Mouse (Mus musculus) large intestine, adult 2 months (tissue): ENCODE measurements around the gene Ttll5. TPM values are rescaled to one million over a fixed set of nuclear protein-coding genes. Genes with fewer than 3 reads are reported as not detected.

Experiments
- DNase-seq: peaks from one replicate; pipeline ENCODE4 v3.0.0-alpha.2; 2012; ENCODE audit warnings: low read depth, low spot score
- WGBS: fragments of 180-500 bp; shearing (Covaris S2); methylation state at CpG from one replicate; pipeline ENCODE4 v1.1.7; 2018; 5-methylcytosine and 5-hydroxymethylcytosine counted together
- polyA plus RNA-seq: library from polyadenylated mRNA; depleted of rRNA; stranded (reverse); fragments of >200 nt; gene quantifications from 2 replicates; pipeline ENCODE4 v1.2.3, GENCODE M21; 2012

Ttll5 gene
- polyA plus RNA-seq, 1 experiment: 8.3 TPM

DNA sequence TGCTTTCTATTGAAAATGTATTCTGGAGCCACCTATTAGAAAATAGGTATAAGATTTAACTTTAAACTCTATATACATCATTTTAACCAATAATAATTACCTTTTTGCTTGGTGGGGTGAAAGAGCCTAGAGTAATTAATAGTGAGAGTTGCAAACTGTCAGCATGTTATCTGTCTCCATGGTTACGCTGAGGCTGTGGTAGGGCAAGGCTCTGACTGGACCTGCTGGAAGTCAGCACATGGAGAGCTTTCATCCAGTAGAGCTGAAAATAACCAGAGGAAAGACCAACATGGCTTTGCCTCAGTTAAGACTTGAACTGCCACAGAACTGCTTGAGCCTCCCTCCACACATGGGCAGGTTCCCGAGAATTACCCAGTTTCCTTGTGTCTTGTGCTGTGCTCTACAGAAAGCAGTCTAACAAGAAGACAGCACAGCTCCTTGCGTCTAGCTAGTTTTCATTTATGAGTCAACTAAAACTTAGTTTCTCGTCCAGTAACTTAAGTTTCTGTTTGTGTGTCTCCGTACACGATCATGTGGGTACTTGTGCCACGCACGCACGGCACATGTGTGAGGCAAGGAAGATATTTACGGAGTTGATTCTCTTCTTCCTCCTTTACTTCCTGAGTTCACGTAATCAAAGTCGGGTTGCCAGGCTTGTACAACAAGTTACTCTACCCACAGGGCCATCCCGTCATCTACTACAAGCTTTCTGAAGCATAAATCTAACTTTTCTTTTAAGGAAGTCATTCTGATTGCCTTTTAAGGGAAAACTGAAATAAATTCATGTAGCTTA is 88.4 kb downstream of the Ttll5 start:
- WGBS: 89% methylated on average over 13 of the region's 13 CpGs
- DNase-seq: no peak

DNA sequence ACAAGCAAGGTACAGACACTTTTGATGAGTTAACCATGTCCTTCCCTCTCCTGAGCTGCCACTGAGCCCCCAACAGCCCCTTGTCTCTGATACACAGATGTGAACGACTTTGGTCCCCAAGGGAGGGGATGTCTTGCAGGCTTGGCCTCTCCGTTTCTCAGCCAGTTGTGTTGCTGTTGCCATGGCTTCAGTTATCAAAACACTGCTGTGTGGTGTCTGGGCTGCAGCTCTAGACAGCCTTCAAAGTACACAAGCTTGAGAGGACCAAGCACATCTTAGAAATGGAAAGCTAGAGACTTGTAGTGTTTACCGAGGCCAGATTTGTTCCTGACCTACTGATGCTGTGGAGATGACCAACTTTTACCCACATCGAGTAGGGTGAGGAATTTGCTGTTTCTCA is 102.4 kb downstream of the Ttll5 start:
- WGBS: 59% methylated on average over 4 of the region's 4 CpGs
- no peak for DNase-seq

DNA sequence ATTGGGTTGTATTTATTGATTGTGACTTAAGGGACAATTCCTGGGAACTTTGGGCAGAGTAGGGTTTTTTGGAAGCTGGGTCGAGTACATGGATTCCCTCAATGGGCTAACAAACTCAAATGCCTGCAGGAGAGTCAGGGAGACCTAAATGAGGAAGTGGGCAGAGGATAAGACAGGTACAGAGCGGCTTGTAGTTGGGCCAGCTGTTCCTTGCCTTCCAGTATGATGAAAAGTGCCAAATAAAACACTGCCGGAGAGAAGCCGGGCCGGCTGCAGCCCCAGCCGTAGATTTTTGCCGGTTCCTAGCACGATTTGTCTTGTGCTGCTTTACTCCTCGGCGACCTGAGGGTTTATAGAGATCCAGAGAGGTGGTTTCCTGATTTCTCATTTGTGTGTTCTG is 104.1 kb downstream of the Ttll5 start:
- WGBS: 78% methylated on average over 10 of the region's 10 CpGs
- DNase-seq: no peak

DNA sequence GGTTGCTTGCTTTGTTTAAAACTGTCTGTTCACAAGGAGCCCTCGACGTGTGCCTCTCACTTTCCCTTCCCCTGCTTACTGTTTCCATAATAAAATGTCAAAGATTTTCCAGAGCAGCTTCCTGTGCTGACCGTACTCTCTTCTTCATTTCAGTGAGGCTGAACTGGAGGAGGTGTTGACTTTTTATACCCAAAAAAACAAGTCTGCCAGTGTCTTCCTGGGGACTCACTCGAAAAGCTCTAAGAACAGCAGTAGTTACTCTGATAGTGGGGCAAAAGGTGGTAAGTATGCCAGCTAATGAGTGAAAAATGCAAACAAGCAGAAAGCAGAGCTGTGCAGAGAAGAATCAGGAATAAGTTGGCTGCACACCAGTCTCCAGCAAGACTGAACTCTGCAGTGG is 105.3 kb downstream of the Ttll5 start:
- DNase-seq: no peak
- WGBS: 72% methylated on average over 4 of the region's 4 CpGs

DNA sequence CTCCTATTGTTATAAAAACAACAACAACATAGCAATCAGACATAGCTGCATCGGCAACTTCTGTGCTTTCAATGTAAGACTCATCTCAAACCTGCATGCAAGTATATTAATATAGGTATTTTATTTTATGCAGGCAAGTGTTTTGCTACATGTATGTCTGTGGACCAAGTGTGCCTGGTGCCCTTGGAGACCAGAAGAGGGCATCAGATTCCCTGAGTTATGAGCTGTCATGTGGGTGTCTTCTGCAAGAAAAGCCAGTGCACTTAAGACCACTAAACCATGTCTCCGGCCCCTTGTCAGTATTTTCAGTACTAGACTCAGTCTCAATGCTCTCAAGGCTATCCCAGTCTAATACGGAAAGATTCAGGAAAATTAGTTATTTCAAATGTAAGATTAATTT is 106.3 kb downstream of the Ttll5 start:
- 93% methylated on average over 3 of the region's 3 CpGs for WGBS
- DNase-seq: no peak

DNA sequence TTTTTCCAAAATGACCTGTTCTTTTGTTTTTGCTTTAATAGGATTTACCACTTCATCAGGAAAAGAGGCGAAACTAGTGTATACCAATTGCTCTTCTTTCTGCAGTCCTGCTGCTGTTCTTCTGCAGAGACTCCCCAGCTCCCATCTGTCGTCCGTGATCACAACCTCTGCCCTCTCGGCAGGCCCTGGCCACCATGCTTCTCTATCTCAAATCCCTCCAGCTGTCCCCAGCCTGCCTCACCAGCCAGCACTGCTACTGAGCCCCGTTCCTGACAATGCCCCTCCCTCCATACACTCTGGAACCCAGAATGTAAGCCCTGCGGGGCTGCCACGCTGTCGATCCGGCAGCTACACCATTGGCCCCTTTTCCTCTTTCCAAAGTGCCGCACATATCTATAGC is 108.8 kb downstream of the Ttll5 start:
- WGBS: 94% methylated on average over 10 of the region's 10 CpGs
- no peak for DNase-seq

DNA sequence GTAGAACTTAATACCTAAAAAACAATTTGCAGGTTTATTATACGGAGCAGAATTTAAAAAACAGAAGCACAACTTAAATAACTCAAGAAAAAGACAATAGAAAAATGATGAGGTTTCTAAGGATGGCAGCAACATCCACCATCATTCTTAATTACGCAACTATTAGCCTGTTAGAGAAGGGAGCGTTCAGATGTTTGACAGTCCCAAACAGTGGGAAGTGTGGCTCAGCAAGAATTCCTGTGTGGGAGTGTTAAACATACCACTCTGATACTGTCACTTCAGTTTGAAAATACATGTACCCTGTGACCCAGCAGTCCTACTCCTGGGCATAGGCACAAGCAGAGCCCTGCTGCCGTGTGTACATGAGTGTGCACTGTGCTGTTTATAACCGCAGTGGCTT is 112.9 kb downstream of the Ttll5 start:
- WGBS: 93% methylated on average over 5 of the region's 5 CpGs
- DNase-seq: no peak

DNA sequence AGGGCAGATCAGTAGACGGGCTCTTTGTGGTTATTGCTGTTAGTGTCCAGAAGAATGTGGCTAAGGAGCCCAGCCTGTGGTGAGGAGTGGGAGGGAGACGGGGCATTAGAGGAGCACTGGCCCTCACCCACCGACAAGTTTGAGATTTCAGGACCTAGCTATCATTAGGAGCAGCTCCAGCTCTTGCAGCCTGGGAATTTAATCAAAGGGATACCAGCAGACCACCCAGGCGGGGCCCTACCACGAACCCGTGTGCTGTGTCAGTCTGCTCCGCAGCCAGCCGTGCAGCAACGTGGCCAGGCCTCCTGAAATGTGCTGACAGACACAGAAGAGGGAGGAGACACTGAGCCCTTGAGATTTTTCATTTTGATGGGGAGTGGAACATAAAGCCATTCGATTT is 119.0 kb downstream of the Ttll5 start:
- 78% methylated on average over 10 of the region's 10 CpGs for WGBS

DNA sequence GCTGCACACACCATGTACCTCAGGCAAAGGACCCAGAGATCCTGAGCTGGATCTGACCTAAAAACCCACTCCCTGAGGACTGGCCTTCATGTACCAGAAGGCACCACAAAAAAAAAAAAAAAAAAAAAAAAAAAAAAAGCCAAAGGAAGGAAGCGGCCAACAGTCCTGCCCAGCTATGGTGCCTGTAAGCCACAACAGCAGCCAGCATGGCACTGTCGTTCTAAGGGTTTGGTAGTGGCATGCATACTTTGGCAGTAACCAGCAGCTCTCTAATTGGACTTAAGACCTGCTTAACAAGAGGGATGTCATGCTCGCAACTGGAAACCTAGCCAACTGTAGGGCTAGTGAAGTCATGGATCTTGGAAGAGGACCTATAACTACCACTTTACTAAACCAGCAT is 120.0 kb downstream of the Ttll5 start:
- 94% methylated on average over 3 of the region's 3 CpGs for WGBS
- DNase-seq: no peak

More for the DNA sequence above, 119.0 kb downstream of the Ttll5 start:
- DNase-seq: no peak

DNA sequence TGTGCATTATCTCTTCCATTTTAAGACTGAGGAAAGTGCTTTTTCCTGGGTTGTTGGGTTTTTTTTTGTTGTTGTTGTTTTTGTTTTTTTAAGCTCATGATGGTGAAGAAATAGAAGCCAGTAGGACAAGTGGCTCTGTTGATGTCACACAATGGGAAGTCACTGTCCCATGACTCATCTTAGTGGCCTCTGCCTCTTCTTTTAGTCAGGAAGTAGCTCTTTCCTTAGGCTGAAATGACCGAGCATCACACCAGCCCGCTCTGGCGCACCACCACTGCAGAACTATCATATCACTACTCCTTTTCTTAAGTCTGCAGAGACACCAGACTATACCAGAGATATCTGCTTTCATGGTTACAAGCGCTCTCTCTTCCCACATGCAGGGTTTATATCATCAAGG is 122.7 kb downstream of the Ttll5 start:
- DNase-seq: no peak
- 93% methylated on average over 4 of the region's 4 CpGs for WGBS

DNA sequence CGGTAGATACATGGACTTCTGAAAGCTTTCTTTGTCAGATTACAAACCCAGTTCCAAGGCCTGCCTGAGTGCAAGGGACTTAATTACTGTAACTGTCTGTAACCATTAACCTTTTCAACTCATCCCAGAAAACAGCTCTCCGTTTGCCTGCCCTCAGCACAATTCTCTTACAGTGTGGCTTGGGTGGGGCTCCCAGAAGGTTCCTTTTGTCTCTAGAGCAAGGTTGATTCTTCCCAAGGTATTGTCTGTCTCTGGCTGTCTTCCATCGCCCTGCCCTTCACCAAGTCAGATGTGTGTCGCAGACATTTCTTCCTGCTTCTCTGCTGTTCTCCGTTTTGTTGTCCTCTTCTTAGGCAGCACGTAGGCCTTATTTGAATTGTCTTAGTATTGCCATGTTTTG is 125.2 kb downstream of the Ttll5 start:
- WGBS: 63% methylated on average over 6 of the region's 6 CpGs
- DNase-seq: no peak

DNA sequence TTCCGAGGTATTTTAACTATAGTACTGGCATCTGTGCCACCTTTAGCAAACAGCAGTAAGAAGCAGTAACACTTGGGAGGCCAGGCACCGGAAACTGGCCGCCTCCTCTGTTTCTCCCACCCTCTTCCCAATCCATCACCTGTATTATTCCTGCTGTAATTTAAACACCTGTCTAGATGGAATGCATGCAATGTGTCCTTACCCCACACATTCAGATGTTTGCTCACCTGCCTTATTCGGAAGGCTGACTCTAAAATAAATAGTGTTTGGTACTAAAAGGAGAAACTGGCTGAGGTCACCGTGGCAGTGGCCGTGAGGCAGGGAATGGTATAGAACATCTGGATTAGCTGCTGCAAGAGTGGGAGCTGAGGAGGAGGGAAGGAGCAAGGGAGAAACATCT is 125.9 kb downstream of the Ttll5 start:
- 34% methylated on average over 6 of the region's 6 CpGs for WGBS
- DNase-seq: no peak

DNA sequence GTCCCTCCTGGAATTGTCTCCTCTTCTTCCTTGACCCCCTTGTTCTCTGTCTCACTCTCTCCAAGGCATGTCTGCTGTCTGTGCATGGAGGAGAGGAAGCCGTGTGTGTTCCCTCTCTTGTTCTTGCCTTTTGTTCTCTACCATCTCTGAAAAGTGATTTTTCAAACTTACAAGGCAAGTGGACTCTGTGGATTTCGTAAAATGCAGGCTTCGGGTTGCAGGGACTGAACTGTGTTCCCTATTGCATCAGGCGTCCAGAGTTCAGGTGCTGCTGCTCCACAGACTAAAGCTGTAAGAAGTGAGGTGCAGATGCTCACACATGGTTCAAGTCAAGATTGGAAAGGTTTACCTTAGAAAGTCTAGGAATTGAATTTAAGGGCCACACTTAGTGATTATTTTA is 126.6 kb downstream of the Ttll5 start:
- WGBS: 88% methylated on average over 4 of the region's 4 CpGs

DNA sequence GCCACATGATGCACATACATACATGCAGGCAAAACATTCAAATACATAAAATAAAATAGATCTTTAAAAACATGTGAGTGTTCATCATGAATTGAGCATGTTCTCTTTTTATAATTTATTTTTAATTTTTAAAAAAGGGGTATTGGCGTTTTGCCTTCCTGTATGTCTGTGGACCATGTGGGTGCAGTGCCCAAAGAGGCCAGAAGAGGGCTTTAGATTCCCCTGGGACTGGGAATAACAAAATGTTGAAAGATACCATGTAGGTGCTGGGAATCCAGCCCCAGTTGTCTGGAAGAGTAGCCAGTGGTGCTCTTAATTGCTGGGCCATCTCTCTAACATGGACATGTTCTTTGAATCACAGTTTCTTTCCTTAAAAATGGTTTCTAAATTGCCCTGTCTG is 127.4 kb downstream of the Ttll5 start:
- 94% methylated on average over 1 of the region's 1 CpGs for WGBS
- DNase-seq: no peak

More for the DNA sequence above, 126.6 kb downstream of the Ttll5 start:
- no peak for DNase-seq

DNA sequence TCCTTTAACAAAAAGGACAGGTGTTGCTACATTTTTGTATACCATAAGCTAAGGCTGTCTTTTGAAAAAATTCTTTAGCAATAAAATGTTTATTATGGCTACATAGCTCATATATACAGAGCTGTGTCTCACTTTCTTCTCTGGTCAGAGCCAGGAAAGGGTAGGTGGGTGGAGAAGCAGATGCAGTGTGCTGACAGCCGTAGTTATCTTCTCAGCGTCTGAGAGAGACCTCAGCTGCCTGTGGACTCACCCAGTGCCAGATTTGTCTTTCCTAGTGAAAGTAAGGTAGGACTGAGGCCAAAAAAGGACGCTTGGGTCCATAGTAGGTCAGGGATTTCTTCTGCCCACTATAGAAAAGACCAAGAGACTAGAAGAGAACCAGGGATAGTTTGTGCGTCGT is 127.9 kb downstream of the Ttll5 start:
- no peak for DNase-seq
- WGBS: 84% methylated on average over 5 of the region's 5 CpGs

DNA sequence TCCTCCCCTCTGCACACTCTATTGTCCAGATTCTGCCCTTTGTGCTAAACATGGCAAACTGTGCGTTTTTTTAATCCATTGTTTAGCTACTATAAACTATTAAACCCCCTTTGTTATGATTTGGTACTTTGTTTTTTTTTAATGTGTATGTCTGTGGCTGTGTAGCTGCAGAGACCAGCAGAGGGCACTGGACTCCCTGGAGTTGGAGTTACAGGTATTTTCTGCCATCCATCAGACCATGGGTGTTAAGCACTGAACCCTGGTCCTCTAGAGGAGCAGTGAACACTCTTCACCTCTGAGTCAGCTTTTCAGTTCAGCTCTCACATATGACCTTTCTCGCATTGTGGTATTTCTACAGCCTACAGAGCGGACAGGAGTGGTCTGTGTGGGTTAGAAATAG is 129.7 kb downstream of the Ttll5 start:
- DNase-seq: no peak

DNA sequence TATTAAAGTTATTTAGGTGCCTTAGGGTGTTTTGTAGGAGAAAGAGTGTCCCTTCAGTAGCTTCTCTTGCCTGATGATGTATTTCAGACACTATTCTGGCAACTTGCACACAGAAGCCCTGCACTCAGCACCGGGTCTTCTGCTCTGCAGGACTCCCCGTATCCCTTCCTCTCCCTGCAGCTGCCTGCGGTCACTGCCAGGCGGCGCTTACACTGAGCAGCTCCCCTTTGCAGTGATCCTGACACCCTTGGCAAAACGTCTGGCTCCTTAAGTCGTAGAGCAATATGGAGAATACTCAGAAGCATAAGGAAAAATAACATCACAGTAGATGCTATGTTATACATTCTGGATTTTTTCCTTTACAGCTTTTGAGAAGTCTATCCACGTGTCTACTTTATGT is 130.6 kb downstream of the Ttll5 start:
- WGBS: 78% methylated on average over 8 of the region's 8 CpGs
- DNase-seq: no peak

More for the DNA sequence above, 129.7 kb downstream of the Ttll5 start:
- WGBS: 85% methylated on average over 3 of the region's 3 CpGs

DNA sequence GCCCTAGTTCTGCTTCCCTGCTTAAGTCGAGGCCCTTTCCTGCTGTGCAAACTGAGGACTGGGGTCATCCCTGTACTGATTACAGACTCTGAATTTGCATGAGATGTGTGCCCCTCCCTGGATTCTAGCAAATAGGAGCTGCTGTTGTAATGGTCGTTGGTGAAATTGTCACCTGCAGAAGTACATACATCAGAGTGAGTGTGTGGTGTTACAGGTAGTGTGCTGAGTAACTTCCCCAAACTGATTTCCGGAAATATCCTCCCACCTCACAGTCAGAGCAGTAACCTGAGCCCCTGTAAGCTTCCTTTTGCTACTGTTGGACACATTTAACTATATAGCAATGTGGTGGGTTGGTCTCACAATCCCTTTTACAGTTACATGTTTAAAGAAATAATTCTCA is 131.2 kb downstream of the Ttll5 start:
- no peak for DNase-seq
- WGBS: 46% methylated on average over 3 of the region's 3 CpGs

DNA sequence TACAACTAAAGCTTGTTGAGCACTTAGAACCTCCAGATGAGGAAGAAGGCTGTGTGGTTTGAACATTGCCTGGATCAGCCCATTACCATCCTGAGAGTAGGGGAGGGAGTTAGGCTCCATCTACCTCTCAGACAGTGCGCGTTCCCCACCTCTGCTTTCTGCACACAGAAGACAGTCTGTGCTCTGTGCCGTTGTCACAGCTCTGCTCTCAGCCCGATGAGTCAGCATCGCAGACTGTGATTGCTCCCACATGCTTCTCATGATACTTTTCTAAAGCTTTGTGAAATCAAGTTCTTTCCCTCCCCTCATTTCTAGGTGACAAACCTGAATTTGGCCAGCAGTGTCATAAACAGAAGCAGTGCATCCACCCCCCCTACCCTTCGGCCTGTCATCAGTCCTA is 131.8 kb downstream of the Ttll5 start:
- no peak for DNase-seq
- WGBS: 78% methylated on average over 6 of the region's 6 CpGs

DNA sequence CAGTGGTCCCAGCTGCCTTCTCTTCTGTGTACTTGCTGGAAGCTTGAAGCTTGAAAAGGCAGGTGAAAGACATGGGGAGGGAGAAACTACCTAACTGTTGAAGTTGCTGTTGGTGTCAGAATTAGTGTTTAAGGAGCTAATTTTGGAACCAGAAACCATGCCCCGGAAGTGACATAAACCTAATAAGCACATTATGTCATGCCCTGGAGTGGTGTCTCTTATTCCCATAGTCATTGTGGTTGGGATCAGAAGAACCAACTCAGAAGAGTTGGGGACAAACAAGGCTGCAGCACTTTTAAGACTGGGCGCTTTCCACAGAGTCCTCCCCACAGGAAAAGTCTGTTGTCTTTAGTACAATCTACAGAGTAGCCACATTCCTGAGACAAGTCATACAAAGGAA is 134.0 kb downstream of the Ttll5 start:
- DNase-seq: no peak
- WGBS: 74% methylated on average over 2 of the region's 2 CpGs

DNA sequence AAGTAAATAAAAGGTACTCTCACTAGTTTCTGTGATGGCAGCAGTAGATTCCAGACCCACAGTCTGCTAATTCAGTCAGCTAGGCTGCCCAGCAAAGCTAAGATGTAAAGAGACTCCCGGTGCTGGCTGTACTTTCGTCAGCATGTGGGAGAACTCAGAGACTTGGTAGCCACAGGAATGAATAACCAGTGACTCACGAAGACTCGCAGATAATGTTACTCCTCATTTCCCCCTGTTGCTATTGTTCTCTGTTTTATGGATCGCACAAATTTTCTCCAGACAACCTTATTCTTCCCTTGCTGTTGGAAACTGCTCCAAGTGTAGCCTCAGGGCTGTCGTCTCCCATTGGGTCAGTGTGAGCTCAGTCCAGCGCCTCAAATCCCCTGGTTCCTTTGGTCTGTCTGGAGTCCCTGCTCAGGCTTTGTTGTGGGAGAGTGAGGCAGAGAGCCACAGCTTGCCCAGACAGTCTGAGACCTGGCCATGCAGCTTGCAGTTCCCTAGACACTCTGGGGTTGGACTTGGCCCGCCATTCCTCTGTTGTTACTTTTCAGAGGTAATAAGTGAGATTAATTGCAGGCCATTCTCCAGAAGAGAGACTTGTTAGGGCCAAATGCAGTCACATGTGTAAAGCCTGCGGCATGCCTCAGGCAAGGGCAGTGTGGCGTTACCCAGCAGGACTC is 135.5 kb downstream of the Ttll5 start:
- no peak for DNase-seq
- 58% methylated on average over 10 of the region's 10 CpGs for WGBS
